In the genomic region with DNA sequence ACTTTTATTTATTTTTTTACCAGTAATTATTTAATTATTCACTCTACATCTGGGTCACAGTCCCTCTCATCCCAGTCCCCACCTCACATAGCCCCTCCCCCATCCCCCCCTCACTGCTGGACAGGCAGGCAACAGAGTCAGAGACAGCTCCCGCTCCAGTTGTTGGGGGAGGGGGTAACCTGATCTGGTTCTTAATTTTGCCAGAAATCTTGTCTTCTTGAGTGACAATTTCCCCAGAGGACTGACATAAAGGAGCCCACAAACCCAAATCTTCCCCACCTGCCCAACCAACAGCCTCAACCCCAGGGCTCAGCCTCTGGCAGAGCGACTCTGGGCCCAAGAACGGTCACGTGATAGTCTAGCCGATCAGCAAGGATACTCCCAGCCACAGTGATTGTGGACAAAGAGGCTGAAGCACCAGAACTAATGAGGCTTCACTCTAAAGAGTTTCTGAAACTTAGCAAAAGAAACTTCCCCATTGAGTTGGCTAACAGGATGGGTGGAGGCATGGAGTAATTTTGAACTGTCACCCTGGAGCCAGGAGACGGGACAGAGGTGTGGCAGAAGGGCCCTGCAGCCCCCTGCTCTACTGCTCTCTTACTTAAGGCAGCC, we compare ENCODE assay signal across 8 mouse cellular contexts. TPM values are rescaled to one million over a fixed set of nuclear protein-coding genes. Genes with fewer than 3 reads are reported as not detected.
DNase-seq lines count a peak whose midpoint lies in the region; ATAC-seq and TF ChIP-seq lines count a peak whose summit lies in the region.
"Had no signal": no experiment of that assay in that cellular context is flagged by ENCODE, and none has a peak within 500 bp of the region (broad histone marks: within the 10 kb centered on the region; RNA-seq: fewer than 3 reads in every experiment).

No protein-coding gene starts in this region.

- H3K4me1 ChIP-seq in hindbrain, embryonic 11.5 days (replicated peaks; ENCODE audit: control insufficient read depth, insufficient read depth, low read length), result no peaks in the 10 kb centered on the region
- peaks cover 12% of the 10 kb centered on the region for H3K4me1 ChIP-seq in hindbrain, embryonic 14.5 days (replicated peaks; ENCODE audit: control insufficient read depth, insufficient read depth, low read length)
- H3K4me1 ChIP-seq in CH12.LX (ENCODE audit: control insufficient read depth in 1 of 2, insufficient read depth in 2 of 2), result peaks cover 75 to 99% of the 10 kb centered on the region in 2 experiments

- H3K79me2 ChIP-seq in CH12.LX (replicated peaks; ENCODE audit: control insufficient read depth, extremely low read depth, insufficient read depth, poor library complexity, severe bottlenecking), result peaks cover 77% of the 10 kb centered on the region

- in situ Hi-C loops in CH12.LX (cut with MboI; ENCODE audit: low pct_ligation_motif_present, low pct_unique_long_range_greater_than_20kb, low sequenced_read_pairs), result no loop called here

- no peak overlapping the region for H3K27ac ChIP-seq in hindbrain, embryonic 11.5 days (ENCODE audit: low read depth, low read length)
- H3K27ac ChIP-seq in hindbrain, embryonic 14.5 days, result no peak overlapping the region
- peak overlapping the region; percentile 97; the same call in 1 of the 2 replicates for H3K27ac ChIP-seq in CH12.LX (ENCODE audit: insufficient read depth, low read depth)
- H3K27ac ChIP-seq: neural tube, embryonic 15.5 days had no signal

- no peaks in the 10 kb centered on the region for H3K36me3 ChIP-seq in hindbrain, embryonic 11.5 days (ENCODE audit: control insufficient read depth, insufficient read depth, low read length)
- H3K36me3 ChIP-seq in hindbrain, embryonic 14.5 days (replicated peaks; ENCODE audit: control insufficient read depth, insufficient read depth), result peaks cover 27% of the 10 kb centered on the region
- H3K36me3 ChIP-seq in CH12.LX (replicated peaks in 1 of 2; ENCODE audit: control insufficient read depth in 1 of 2, insufficient read depth in 1 of 2, low read length in 1 of 2), result peaks cover 34 to 76% of the 10 kb centered on the region in 2 experiments

- peak; percentile 30 for DNase-seq in hindbrain, embryonic 11.5 days (ENCODE audit: low spot score)
- no peak for DNase-seq in hindbrain, embryonic 14.5 days (ENCODE audit: low spot score)
- peak; percentile 30 for DNase-seq in 416B (ENCODE audit: low read depth)
- peak; percentile 61 for DNase-seq in CH12.LX (ENCODE audit: extremely low read depth)
- DNase-seq in left cerebral cortex, adult 11 months (ENCODE audit: low spot score), result no peak
- DNase-seq in adrenal gland, adult 8-10 months, result no peak

- H3K9ac ChIP-seq in hindbrain, embryonic 11.5 days (ENCODE audit: low read depth, low read length), result no peak overlapping the region
- H3K9ac ChIP-seq in hindbrain, embryonic 14.5 days, result no peak overlapping the region
- H3K9ac ChIP-seq in CH12.LX (ENCODE audit: insufficient read depth, low read depth), result peak overlapping the region; percentile 32
- H3K9ac ChIP-seq: neural tube, embryonic 15.5 days had no signal

- dilution Hi-C loops in CH12.LX (cut with MboI; ENCODE audit: extremely low pct_ligation_motif_present, extremely low pct_unique_long_range_greater_than_20kb, low sequenced_read_pairs), result no loop called here

- ATAC-seq in hindbrain, embryonic 11.5 days (ENCODE audit: low FRiP score), result 0 out of 2 replicates have a peak, but pooled peaks have one; percentile 49
- no peak for ATAC-seq in hindbrain, embryonic 14.5 days (ENCODE audit: low FRiP score)
- ATAC-seq in hematopoietic stem cell, adult 5-6 weeks (replicated peaks in 1 of 2; ENCODE audit: insufficient read depth in 1 of 2, low FRiP score in 2 of 2, low TSS enrichment in 1 of 2, low read depth in 1 of 2, poor library complexity in 2 of 2, severe bottlenecking in 2 of 2), result peak; percentile 44 to 57; a peak in 2 of 4 replicates

- H3K27me3 ChIP-seq in hindbrain, embryonic 11.5 days (ENCODE audit: control insufficient read depth, insufficient read depth, low read length), result no peaks in the 10 kb centered on the region
- H3K27me3 ChIP-seq in hindbrain, embryonic 14.5 days (ENCODE audit: control insufficient read depth, insufficient read depth, low read length), result no peaks in the 10 kb centered on the region
- no peaks in the 10 kb centered on the region for H3K27me3 ChIP-seq in CH12.LX (replicated peaks)
- H3K27me3 ChIP-seq: neural tube, embryonic 15.5 days had no signal

- no peaks in the 10 kb centered on the region for H3K9me3 ChIP-seq in hindbrain, embryonic 11.5 days (ENCODE audit: control insufficient read depth, low read length)
- no peaks in the 10 kb centered on the region for H3K9me3 ChIP-seq in hindbrain, embryonic 14.5 days (ENCODE audit: control insufficient read depth, low read length)
- no peaks in the 10 kb centered on the region for H3K9me3 ChIP-seq in CH12.LX (replicated peaks; ENCODE audit: low read length)
- H3K9me3 ChIP-seq: neural tube, embryonic 15.5 days had no signal

- no peak for TF ChIP-seq EP300 in CH12.LX (IDR thresholded peaks at IDR 0.05; ENCODE audit: low read length)

- H3K4me2 ChIP-seq in hindbrain, embryonic 11.5 days (replicated peaks; ENCODE audit: low read depth, low read length), result no peak overlapping the region
- no peak overlapping the region for H3K4me2 ChIP-seq in hindbrain, embryonic 14.5 days (replicated peaks)
- peak overlapping the region; percentile 39 for H3K4me2 ChIP-seq in CH12.LX (ENCODE audit: insufficient read depth, low read depth, poor library complexity, severe bottlenecking)
- H3K4me2 ChIP-seq: neural tube, embryonic 15.5 days had no signal

- no peak overlapping the region for H3K4me3 ChIP-seq in hindbrain, embryonic 11.5 days (ENCODE audit: low read depth, low read length)
- no peak overlapping the region for H3K4me3 ChIP-seq in hindbrain, embryonic 14.5 days (replicated peaks; ENCODE audit: low read length)
- H3K4me3 ChIP-seq in CH12.LX (replicated peaks in 1 of 3; ENCODE audit: low read depth in 2 of 3, low read length in 2 of 3, poor library complexity in 1 of 3), result no peak overlapping the region
- H3K4me3 ChIP-seq: neural tube, embryonic 15.5 days had no signal

- TF ChIP-seq POLR2A in CH12.LX (IDR thresholded peaks at IDR 0.05; ENCODE audit: low read depth, low read length), result no peak; the same call in 1 of the 2 replicates

- no peak for TF ChIP-seq RAD21 in CH12.LX (IDR thresholded peaks at IDR 0.05; ENCODE audit: low read depth, low read length)

- TF ChIP-seq CTCF in CH12.LX (conservative IDR thresholded peaks at IDR 0.05 in 1 of 2, IDR thresholded peaks at IDR 0.05 in 1 of 2; ENCODE audit: low read depth in 2 of 2, low read length in 2 of 2), result no peak

- 33% methylated on average over 6 of the region's 6 CpGs for WGBS in hindbrain, embryonic 11.5 days
- 27% methylated on average over 6 of the region's 6 CpGs for WGBS in hindbrain, embryonic 14.5 days

TF ChIP-seq in CH12.LX, 34 proteins besides CTCF, POLR2A, EP300 and RAD21:
- TF ChIP-seq TBP (conservative IDR thresholded peaks at IDR 0.05; ENCODE audit: low read depth, low read length) (0 out of 2 replicates have a peak, but pooled peaks have one; percentile 3), USF1 (IDR thresholded peaks at IDR 0.05; ENCODE audit: low read depth, low read length) (peak; percentile 83), CHD1 (IDR thresholded peaks at IDR 0.05; ENCODE audit: low read depth, low read length) (no peak), CHD2 (IDR thresholded peaks at IDR 0.05; ENCODE audit: low read length) (peak; percentile 64; the same call in 1 of the 2 replicates), HCFC1 (IDR thresholded peaks at IDR 0.05; ENCODE audit: low read depth, low read length) (no peak), BHLHE40 (IDR thresholded peaks at IDR 0.05; ENCODE audit: low read depth, low read length) (peak; percentile 83), USF2 (conservative IDR thresholded peaks at IDR 0.05; ENCODE audit: low read depth, low read length) (peak; percentile 83)

RNA-seq across cellular contexts. Expression of a gene that starts 22.3 kb away (rescaled TPM):
- polyA plus RNA-seq in hindbrain, embryonic 11.5 days (2014; fragmentation: Nextera tagmentation; extraction: Ambion mirVana), result 13.6 and 17.3 TPM in 2 replicates
- 86.9 and 93.7 TPM in 2 replicates for polyA plus RNA-seq in hindbrain, embryonic 14.5 days (2014; fragmentation: Nextera tagmentation; extraction: Ambion mirVana)
- total RNA-seq in CH12.LX (2012; rRNA removed) (50.2 and 64.6 TPM in 2 replicates), CH12.LX (2014; rRNA removed) (53.0 and 57.4 TPM in 2 replicates)
- polyA plus RNA-seq in CH12.LX (2012; ENCODE audit: insufficient read length, low read depth), result 158 and 164 TPM in 2 replicates
- 14.3 and 15.9 TPM in 2 replicates for total RNA-seq in hematopoietic stem cell, adult 5-6 weeks (2017)
- 100 to 1,000 TPM; 112 to 172 (median 115) TPM for total RNA-seq in adrenal gland, adult 8-10 months (2022)

Comparison
In these comparisons a context has a peak if more than half of its experiments do, and no peak if none do; other contexts are left out.
1. DNase-seq: peak in hindbrain, embryonic 11.5 days (single experiment), 416B (single experiment) and CH12.LX (single experiment); none in hindbrain, embryonic 14.5 days (single experiment), left cerebral cortex, adult 11 months (single experiment) and adrenal gland, adult 8-10 months (single experiment).